Mouse (Mus musculus): Measurements from ENCODE around the gene Cyfip2.

Cyfip2 gene

DNA sequence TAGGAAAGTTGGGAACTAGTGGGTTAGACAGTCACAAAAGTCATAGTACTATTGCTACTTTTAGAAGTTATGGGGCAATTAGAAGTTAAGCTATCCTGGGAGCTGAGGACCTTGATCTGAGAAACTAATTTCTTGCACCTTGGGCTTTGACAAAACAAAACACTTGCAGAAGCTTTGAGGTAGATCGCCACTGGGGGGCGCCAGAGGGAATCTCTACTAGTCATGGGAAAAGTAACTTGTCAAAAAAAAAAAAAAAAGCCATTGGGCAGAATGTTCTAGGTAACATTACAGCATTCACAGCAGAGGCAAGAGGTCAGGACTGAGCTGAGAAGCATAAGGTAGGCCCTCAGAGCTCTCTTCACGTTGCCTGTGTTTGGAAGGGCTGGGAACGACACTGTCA lies 75.7 kb downstream of the Cyfip2 start:
- DNase-seq (ENCODE audit: low read depth, low spot score), result no peak

DNA sequence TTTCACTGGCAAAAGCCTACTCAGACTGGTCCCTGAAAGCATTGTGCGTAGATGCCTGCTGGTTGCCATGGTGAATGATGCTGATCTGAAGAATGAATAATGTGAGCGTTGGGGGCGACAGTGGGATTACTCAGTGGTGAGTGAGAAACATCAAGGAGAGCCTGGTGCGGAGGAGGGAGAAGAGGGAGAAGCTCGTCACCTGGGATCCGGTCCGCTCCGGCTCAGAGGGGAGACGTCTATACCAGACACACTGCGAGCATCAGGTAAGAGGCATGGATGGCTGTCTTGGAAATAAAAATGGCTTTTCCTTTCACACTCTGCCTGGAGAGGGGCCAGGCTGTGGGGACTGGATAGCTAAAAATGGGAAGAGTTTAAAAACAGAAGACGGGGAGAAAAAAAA lies 77.3 kb downstream of the Cyfip2 start, which contains the start of gene Fndc9:
Fndc9 (plus strand) TSS at position 198 of the 400 bp plus-strand sequence.
- no peak for DNase-seq (ENCODE audit: low read depth, low spot score)

DNA sequence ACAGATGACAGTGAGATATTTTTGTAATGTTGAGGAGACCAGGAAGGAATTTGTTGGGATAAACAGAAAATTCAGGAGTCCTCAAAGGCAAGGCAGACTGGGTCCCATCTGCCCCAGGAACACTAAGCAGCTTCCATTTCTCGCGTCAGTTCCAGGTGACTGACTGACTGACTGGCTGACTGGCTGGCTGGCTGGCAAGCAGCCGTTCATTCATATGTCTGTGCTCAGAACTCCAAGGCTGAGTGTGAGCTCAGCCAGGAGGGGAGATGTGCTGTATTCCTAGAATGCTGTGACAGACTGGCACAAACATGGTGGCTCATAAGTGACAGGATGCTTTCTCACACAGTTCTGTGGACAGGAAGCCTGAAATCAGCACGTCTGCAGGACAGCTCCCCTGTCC lies 78.7 kb downstream of the Cyfip2 start:
- DNase-seq (ENCODE audit: low read depth, low spot score), result no peak

DNA sequence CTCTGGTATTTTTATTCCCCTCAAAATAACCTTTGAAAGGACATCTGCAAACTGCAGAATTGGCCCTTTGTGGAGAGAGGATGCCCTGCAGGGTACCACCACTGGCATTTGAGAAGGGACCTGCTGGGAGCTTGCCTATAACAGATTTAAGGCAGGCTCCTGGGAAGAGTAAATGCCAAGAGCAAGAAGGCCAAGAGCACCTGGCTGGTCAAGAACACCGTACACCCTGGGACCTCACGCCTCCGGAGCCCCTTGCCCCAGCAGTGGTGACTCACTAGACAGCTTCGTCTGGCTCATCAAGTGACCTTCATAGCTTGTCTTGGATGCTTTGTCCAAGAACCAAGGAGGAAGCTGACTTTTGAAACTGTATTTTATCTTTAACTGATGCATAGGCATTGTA lies 79.9 kb downstream of the Cyfip2 start:
- no peak for DNase-seq (ENCODE audit: low read depth, low spot score)

DNA sequence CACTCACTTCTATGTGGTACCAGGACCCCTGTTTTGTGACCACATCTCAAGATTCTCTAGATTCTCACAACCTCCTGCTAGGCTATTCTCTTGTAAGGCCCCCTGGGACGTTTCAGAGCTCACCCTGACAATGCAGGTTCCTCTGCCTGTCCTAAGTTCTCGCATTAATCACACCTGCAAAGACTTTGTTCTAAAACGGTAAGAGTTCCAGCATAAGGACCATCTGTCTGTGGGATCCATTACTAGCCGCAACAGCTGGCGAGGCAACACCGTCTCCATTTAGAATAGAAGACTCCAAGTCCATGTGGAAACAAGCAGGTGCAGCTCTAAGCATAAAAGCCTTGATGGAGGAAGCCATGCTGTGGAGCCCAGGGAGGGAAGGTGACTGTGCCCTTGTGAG lies 82.5 kb downstream of the Cyfip2 start:
- DNase-seq (ENCODE audit: low read depth, low spot score), result no peak

DNA sequence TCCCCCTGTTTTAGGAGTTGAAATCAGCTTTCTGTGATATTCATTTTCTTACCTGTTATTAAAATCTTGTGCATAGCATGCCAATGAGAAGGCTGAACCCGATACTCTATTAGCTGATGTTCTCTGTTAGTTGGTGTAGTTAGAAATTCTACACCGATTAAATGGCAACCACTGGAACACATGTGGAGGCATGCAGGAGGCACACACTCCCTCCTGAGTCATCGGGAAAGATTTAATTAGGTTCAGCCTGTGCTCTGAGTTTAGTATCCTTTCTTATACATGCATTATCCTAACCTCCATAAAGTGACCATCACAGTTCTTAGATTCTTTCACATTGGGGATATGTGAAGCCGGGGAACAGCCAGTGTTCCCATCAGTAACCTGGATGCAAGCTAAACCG lies 87.3 kb downstream of the Cyfip2 start:
- DNase-seq (ENCODE audit: low read depth, low spot score), result no peak

DNA sequence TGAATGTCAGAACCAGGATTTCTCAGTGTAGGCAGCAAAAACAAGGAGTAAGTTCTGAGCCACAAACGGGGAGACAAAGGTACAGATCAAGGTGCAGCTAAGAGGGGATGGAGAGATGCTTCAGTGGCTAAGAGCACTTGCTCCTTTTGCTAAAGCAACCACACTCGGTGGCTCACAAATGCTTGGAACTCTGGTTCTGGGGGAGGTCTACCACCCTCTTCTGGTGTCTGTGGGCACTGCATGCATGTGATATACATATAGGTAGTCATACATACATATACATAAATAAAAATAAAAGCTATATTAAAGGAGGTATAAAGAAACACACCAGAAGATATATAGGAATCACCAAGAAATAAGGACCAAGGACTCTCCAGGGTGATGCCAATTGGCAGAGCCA lies 89.1 kb downstream of the Cyfip2 start:
- no peak for DNase-seq (ENCODE audit: low read depth, low spot score)

DNA sequence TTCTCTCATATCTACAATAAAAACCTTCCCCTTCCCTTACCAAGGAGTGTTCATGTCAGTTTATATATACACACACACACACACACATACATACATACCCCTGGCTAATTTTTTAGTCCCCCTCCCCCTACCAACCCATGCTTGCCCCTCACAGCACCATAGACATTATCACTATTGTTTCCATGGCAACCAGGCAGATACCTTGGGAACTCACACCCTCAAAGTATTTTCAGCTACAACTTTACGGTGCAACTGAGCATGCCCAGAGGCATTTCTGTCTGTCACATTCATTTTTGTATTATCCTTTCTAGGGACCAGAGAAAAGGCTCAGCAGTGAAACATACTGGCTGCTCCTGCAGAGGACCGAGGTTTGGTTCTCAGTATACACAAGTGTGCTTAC lies 92.4 kb downstream of the Cyfip2 start:
- DNase-seq (ENCODE audit: low read depth, low spot score), result no peak

DNA sequence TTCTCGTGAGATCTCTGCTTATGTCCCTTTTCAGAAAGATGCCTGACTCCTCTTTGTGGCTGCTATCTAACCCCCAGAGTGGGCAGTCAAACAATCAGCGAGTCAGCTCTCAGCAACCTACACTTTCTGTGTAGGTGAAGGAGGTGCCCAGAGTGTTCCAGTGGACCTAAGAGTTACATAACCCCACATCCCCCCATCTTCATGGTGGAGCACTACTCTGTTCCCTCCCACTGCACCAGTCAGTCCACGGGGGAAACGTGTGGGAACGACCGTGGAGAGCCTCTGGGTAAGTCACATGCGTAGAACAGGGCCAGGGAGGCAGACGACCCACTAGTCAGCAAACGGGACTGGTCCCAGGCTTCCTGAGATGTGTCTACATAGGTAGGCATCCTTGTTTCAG lies 93.3 kb downstream of the Cyfip2 start:
- DNase-seq (ENCODE audit: low read depth, low spot score), result no peak

DNA sequence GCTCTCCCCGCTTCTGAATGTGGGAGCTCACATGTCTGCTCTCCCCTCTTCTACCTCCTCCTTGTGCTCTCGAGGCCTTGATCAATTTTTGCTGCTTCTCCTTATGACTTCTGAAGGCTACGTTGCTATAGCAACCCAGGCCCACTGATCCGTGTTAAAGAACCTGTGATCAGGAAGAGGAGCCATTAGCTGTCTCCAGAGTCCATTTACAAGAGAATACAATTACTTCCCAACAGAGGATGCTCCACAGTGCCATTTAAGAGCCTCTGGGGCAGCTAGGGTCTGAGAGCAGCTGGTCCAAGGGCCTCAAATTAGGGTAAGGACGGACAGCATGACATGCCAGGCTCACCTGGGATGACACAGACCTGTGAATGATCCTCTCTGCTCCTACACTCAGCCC lies 94.1 kb downstream of the Cyfip2 start:
- no peak for DNase-seq (ENCODE audit: low read depth, low spot score)

DNA sequence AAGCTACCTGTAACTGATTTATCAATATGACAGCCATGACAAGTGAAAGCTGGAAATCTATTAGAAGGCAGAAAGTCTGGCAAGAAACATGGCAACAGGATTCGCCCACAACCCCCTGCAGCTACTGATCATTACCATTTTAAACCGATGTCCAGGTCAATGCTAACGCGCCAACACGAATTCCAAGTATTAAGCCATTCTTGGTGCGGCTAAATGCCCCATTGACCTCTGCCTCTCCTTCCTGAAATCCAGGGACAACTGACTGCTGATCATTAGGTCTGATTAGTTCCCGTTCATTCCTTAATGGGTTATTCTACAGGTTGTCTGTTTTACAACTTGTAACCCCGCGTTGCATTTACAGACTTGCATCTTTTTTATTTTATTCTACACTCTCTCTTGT lies 95.0 kb downstream of the Cyfip2 start:
- no peak for DNase-seq (ENCODE audit: low read depth, low spot score)

DNA sequence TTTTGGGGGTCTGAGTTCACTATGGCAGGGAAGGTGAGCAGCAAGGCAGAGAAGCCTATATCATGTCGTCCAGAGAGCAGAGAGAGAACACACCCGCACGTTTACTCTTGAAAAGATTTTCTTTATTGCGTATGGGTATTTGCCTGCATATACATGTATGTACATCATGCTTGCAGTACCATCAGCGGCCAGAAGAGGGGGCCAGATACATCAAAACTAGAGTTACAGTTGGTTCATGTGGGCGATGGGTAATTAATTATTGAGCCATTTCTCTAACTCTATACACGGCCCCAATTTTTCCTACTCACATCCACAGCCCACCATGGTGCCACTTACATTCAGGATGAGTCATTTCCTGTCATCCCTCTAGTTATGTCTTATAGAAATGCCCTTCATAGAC lies 96.0 kb downstream of the Cyfip2 start:
- DNase-seq (ENCODE audit: low read depth, low spot score), result no peak

DNA sequence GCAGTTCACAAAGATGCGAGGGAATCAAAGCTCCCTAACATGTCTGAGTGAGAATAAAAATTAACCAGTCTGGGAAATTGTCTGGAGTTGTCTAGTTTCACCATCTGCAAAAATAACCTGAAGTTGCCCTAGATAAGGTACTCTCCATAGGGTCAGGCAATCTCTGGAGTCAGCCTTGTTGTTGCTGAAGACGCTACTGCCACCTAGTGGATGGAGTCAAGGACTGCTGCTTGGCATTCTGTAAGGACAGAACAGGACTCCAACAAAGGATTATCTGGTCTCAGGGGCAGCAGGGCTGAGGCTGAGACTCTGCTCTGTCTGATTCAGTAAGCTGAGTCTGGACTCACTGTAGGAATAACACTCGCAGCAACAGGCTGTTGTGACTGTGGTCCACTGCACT lies 97.3 kb downstream of the Cyfip2 start:
- peak; percentile 83 for DNase-seq (ENCODE audit: low read depth, low spot score)

DNA sequence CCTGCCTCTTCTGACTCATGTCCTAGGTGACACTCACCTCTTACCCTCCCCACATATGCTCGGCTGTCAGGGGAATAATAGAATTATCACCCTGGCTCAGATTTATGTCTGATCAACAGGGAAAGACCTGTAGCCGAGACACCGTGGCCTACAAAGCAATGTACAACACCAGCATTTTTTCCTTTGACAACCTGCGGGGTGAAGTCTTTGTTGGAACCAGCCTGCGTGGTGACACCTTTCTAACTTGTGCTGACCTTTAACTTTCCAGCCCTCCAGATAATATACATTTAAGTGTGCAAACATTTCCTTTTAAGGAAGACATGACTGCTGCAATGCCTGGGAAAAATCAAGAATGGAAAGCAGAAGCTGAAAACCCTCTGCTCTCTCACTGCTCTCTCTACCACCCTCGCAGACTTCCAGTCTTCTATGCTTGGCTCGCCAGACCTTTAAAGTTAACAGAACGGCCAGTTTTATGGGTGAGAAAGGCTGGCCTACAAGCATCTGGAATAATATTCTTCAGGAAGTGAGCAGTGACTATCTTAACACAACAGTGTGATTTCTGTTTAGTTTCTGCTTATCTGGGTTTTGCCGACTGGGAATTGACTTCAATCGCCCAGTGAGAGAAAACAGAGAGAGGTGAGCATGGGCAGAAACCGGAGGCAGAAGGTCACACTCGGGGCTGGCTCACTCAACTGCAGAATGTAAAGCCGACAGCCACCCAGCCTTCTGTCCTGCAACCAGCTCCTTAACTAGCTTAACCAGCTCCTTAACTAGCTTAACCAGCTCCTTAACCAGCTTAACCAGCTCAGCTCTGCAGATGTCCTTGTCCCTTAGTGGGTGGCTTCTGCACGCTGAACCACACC lies 98.1 kb downstream of the Cyfip2 start:
- peak; percentile 42 for DNase-seq (ENCODE audit: low read depth, low spot score)

DNA sequence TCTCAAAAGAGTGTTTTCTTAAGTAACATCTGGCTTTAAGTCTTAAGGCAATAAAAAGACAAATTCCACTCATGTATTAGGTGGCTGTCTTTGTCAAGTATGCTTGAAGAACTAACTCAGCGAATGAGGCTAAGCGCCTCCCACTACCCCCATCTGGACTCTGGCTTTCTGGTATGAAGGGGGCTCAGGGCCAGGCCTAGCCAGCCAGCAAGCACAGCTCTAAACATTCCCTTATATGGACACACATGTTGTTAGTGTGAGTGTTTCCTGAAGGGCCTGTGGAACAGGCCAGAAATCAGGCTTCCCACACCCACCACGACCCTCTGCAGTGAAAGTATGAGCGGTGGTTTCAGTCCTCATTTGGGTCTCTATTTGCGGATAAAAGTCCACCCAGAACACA lies 98.8 kb downstream of the Cyfip2 start:
- no peak for DNase-seq (ENCODE audit: low read depth, low spot score)

DNA sequence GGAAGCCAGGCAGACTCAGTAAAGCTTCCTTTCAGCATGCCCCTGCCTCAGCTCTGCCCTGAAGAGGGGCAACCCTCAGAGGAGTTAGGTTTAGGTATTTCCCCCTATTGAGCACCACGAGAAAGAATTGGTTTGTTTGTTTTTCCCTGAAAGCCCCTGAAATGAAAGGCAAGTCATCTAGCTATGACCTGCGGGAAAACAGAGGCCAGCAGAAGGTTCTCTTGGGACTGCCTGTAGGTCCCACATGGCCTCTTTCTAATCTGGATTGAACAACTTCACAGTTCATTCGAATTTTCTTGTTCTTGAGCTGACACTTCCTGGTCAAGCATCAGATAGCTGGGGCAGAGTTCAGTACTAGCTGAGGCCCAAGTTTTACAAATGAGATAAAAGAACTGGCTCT lies 100.8 kb downstream of the Cyfip2 start:
- DNase-seq (ENCODE audit: low read depth, low spot score), result no peak

DNA sequence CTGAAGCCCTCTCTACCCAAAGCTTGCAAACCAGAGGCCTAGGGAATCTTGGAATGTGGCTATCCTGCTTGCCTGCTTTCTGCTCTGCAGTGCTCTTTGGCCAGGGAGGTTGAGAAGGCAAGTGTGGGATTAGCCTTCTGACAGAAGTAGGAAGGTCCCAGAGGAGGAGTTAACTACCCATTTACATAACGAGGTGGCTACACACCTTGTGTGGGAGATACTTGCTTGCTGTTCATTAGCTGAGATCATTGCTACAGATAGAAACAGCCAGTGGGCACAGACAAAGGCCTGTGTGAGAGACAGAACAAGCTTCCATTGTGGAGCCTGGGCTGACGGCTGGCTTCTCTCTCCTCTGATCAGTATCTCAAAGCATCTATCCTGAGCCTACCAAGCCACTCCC lies 102.8 kb downstream of the Cyfip2 start:
- DNase-seq (ENCODE audit: low read depth, low spot score), result no peak

DNA sequence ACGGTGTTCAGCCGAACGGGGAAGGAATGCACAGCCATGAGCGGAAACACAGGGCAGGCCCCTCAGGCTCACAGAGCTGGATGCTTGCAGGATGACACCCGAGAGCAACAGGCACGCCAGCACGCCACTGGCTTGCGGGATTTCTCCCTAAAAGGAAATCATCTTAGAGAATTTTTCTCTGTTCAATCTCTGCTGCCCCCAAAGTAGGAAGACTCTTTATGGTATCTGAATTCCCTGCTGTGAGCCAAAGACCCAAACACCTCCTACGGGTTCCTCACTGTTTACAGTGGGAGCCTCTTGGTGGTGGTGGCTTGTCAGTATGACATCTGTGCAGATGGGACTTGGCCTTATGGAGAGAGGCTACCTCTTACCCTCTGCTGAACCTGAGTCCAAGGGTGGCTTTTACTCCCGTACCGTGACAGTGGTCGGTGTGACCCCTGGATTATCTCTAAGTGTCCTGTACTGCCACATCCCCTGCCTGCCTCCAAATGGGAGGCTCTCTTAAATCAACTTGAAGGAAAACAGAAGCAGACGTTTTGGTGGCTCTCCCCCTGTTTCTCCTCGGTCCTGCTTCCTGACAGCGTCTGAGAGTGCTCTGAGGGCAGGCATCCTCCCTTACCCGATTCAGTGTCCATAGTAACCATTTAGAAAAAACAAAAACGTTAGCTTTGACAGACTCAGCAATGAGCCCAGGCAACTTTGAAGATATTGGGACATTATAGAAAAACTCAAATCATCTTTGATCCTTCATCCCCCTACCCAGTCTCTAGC lies 106.8 kb downstream of the Cyfip2 start:
- no peak for DNase-seq (ENCODE audit: low read depth, low spot score)

DNA sequence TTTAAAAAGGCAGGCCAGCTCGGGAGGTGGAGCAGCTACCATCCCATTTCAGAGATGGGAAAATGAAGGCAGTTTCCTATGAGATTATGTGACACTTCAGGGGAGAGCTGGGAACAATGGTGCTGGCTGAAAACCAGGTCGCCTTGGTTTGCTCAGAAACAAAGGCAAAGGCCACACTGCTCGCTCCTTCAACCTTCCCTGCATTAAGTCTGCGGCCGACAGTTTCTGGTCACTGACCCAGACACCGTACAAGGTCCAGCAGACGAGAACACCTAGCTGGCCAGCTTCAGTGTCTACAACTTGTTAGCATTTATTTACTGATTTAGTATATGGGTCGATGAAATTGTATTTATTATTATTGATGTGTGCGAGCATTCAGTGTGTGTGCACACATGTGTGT lies 107.8 kb downstream of the Cyfip2 start:
- no peak for DNase-seq (ENCODE audit: low read depth, low spot score)

DNA sequence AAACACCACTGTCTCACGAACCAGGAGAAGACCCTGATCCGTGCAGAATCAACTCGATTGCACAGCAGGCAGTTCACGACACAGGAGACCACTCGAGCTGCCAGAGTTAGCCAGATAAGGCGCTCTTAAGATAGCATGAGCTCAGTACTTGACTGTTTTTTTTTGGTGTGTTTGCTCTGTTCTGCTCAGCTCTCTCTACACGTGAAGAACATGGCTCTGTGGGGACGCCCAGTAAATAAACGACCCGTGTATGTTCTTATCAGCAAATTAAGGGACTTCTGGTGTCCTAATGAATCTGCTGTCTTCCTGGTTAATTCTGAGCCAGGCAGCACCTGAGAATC lies 110.1 kb downstream of the Cyfip2 start:
- no peak for DNase-seq (ENCODE audit: low read depth, low spot score)

DNA sequence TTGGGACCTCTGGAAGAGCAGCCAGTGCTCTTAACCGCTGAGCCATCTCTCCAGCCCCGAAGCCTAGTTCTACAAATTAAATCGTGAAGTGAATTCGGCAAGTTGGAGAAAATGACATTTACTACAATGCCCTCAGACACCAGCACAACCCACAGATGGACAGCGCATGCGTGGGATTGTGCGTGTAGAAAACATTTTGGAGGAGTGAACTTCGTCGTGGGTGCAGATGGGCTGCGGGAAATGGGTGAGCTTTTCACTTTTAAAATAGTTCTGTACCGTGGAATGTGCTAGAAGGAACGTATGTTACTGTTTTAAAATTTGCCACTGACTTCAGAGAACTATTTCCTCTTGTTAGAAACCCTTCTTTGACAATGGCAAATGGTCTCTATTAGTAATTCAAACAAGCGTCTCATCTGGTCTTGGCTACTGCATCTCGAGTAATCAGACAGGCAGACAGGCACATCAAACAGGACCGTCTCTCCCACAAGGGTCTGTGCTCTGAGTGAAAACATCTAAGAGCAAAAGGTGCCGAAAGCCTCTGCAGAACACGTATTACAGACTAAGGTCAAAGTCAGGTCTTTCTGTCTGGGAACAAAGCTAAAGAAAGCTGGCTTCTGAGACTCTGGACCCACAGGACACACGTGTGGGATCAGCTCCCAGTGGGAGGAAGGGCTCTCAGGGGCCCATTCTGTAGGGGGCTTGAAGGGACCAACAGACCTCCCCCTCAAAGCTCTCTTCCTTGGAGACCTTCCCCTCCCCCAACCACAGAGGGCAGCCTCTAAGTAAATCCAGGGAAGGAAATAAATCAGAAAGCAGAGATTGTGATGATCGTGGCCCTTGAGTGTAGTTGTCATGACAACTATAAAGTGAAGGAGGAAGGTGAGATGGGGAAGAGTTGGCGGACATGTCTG lies 110.8 kb downstream of the Cyfip2 start:
- no peak for DNase-seq (ENCODE audit: low read depth, low spot score)

DNA sequence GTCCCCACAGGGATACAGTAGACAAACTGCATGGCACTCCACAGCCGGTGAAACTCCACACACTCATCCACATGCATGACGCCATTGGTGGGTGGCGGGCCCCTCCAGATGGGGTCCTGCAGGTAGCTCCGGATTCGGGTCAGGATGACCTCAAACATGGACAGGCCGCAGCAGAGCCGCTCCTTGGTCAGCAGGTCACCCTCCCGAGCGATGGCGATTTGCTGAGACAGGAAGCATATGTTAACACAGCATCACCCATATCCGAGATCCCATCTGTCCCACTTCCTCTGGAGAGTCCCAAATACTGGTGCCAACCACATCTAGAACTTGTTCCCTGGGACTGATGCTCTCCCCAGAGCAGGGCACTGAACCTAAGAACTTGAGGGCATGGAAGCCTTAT lies 112.0 kb downstream of the Cyfip2 start:
- no peak for DNase-seq (ENCODE audit: low read depth, low spot score)
